Mouse (Mus musculus): Measurements from ENCODE around the gene Edc4.
"Not testable (repeated sequence)": the region's sequence is repeated elsewhere in the genome, so short reads cannot be mapped to it uniquely, and the experiment has no call there.

Edc4 gene

DNA sequence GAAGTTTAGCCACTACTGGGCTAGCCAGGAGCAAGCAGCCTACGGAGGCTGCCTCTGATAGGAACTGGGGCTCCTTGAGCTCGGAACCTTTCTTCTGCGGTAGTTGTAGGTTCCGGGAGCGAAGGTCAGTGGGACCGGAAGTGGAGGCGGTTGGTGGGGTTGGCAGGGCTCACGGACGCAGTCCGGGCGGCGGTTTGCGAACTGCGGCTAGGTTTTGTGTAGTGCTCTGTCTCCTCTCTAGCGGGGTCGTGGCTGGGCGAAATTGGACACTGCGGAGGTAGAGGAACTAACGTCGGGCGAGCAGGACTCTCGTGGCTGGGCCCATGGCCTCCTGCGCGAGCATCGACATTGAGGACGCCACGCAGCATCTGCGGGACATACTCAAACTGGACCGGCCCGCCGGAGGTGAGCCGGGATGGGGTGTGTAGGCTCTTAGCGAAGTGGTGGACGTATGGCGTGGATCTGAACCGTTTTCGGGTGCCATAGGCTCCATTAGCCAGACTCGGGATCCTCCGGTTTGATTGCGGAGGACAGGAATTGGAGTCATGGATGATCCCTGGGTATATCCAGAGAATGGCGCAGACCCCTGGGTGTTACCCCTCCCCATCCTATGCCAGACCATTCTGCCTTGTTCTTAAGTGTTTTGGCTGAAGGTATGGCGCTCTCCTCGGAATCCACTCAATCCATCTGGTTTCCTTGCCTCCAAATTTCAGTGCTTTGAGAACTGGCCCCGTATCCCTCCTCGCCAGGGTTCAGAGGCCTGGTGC is at the start of gene Edc4:
Edc4 (plus strand) TSS at position 128 of the 767 bp plus-strand sequence.
- in situ Hi-C loops (cut with MboI; ENCODE audit: low pct_unique_long_range_greater_than_20kb in 1 of 2, low sequenced_read_pairs in 2 of 2, unreplicated experiment in 1 of 2), result no loop called here

DNA sequence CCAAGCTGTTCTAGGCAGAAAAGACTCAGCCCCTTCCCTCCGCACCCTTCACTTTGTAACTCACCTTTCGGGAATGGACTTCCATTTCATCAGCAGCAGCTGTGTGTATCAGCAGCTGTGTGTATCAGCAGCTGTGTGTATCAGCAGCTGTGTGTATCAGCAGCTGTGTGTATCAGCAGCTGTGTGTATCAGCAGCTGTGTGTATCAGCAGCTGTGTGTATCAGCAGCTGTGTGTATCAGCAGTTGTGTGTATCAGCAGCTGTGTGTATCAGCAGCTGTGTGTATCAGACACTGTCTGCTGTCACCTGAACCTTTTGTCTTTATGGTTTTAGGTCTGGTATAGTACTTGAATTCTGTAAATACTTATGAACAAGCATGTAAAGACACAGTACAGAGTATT is 46.9 kb upstream of the Edc4 start:
- in situ Hi-C loops (cut with MboI; ENCODE audit: low pct_unique_long_range_greater_than_20kb in 1 of 2, low sequenced_read_pairs in 2 of 2, unreplicated experiment in 1 of 2), result not testable (repeated sequence)

DNA sequence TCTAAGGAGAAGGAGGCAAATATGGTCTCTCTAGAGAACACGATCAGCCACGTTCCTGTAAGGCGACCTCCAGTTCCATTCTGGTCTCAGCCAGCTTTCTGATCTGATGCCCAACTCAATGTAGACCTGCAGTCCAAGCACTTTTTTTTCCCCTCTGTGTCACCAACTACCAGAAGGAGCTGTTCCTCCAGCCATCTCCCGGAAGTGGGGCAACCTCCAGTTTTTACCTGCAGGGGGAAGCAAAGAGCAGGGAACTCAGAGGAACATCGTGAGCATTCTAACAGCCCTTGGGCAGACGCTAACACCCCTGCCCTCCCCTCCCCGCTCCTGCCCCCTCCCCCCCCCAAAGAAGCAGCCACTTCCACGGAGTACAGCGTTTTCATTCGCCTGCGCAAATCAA is 45.4 kb upstream of the Edc4 start:
- in situ Hi-C loops (cut with MboI; ENCODE audit: low pct_unique_long_range_greater_than_20kb in 1 of 2, low sequenced_read_pairs in 2 of 2, unreplicated experiment in 1 of 2), result no loop called here

DNA sequence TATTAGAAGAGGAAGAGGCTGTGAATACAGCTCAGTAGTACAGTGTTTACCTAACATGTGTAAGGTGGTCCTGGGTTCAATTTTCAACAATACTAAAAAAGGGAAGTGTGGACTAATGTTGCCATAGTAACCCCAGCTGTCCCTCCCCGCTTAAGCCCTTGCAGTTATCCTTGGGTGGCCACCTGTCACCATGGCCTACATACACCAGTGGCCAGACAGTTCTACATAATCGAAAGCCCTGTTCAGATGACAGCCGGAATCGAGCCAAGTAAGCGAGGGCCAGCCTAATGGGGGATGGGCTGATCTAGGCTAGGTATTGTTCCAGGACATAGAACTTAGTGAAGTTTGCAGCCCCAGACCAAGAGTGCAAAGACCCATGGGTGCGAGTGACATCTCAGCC is 43.7 kb upstream of the Edc4 start:
- in situ Hi-C loops (cut with MboI; ENCODE audit: low pct_unique_long_range_greater_than_20kb in 1 of 2, low sequenced_read_pairs in 2 of 2, unreplicated experiment in 1 of 2), result no loop called here

DNA sequence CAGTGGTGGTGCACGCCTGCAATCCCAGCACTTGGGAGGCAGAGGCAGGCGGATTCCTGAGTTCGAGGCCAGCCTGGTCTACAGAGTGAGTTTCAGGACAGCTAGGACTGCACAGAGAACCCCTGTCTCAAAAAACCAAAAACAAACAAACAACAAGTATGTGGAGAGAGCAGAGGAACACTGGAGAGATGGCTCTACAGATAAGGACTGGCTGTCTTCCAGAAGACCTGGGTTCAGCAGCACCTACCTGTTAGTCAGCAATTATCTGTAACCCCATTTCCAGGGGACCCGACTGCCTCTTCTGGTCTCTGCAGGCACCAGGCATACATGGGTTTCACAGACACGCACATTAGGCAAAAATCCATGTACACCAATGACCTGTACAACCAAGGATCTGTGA is 41.5 kb upstream of the Edc4 start:
- in situ Hi-C loops (cut with MboI; ENCODE audit: low pct_unique_long_range_greater_than_20kb in 1 of 2, low sequenced_read_pairs in 2 of 2, unreplicated experiment in 1 of 2), result no loop called here

DNA sequence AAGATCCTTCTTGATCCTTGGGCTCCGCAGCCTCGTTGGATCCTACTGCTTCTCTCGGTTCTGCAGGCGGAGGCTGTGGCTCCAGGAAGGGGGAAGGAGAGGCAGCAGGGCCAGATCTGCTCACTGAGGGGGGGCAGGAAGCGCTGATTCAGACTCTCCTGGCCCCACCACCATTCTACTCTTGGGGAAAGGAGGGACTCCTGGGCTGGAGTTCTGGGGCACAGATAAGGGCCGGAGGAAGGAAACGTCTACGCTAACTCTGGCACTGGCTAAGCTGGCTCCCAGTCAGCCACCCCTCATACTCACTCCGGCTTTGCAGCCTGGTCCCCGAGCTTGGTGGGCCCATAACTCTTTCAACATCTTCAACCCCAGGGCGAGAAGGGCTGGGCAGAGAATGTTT is 34.0 kb upstream of the Edc4 start:
- in situ Hi-C loops (cut with MboI; ENCODE audit: low pct_unique_long_range_greater_than_20kb in 1 of 2, low sequenced_read_pairs in 2 of 2, unreplicated experiment in 1 of 2), result no loop called here

DNA sequence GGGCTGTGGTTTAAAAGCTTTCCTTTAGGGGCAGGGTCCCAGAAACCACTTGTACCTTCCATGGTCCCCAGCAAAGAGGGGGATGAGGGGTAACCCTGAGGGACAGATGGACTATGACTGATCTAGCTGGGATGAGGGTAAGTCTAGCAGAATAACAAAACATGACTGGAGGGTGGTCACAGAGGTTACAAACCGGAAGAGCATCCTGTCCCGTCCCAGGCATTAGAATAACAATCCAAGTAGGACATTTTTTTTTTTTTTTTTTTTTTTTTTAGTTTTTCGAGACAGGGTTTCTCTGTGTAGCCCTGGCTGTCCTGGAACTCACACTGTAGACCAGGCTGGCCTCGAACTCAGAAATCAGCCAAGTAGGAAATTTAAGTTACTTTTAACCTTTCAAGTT is 30.7 kb upstream of the Edc4 start:
- in situ Hi-C loops (cut with MboI; ENCODE audit: low pct_unique_long_range_greater_than_20kb in 1 of 2, low sequenced_read_pairs in 2 of 2, unreplicated experiment in 1 of 2), result no loop called here

DNA sequence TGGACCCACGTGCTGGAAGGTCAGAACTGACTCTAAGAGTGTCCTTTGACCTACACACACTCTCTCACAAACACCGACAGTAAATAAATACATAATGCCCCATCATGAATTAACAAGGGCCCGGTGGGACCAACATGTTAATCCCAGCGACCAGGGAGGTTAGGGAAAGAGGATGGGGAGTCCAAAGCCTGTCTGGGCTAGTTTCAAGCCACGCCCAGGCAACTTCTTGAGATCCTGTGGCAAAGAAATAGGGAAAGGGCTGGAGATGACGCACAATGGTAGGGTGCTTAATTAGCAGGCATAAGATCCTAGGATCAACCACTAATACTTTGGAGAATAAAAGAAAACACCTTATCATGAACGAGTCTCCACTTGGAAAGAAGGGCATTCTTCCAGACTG is 30.1 kb upstream of the Edc4 start:
- in situ Hi-C loops (cut with MboI; ENCODE audit: low pct_unique_long_range_greater_than_20kb in 1 of 2, low sequenced_read_pairs in 2 of 2, unreplicated experiment in 1 of 2), result no loop called here

DNA sequence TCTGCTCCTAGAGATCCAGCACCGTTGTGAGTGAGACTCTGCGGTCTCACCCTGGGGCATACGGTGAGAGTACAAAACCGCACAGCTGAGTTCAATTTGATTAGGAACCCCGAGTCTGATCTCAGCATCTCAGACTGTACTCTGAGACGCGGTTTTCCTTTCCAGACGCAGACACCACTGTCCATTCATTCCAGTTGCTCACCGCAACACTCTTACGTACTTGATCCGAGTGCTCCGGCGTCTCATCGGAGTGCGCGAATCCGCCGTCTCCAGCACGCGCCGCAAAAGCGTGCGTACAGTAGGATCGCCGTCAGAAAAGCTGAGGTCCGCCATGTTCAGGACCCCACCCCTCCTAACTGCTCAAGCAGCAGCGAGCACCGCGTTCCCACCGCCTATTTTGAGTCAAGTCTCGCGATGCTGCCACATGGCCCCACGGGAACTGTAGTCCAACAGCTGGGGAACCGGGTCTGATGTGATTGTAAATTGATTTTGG is 29.0 kb upstream of the Edc4 start:
- in situ Hi-C loops (cut with MboI; ENCODE audit: low pct_unique_long_range_greater_than_20kb in 1 of 2, low sequenced_read_pairs in 2 of 2, unreplicated experiment in 1 of 2), result no loop called here

DNA sequence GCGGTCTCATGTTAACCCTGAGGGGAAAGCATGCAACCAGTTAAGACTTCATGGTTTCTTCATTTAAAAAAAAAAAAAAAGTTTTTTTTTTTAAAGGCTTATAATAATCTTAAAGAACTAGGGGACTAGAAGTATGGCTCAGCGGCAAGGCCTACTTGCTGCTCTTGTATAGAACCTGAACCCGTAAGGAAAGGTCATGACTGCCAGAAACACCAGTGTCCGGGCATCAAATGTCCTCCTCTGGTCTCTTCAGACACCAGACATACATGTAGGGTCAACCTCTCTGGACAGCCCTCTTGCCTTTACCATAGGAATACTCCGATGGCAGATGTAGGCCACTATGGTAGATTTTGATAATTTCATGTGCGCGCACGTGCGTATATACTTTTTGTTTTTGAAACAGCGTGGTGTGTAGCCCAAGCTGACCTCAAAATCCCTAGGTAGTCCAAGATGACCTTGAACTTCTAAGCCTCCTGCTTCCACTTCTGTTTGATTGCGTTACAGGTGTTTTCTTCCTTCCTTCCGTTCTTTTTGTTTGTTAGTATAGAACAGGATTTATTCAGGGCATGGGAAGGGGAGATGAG is 28.4 kb upstream of the Edc4 start:
- in situ Hi-C loops (cut with MboI; ENCODE audit: low pct_unique_long_range_greater_than_20kb in 1 of 2, low sequenced_read_pairs in 2 of 2, unreplicated experiment in 1 of 2), result no loop called here

DNA sequence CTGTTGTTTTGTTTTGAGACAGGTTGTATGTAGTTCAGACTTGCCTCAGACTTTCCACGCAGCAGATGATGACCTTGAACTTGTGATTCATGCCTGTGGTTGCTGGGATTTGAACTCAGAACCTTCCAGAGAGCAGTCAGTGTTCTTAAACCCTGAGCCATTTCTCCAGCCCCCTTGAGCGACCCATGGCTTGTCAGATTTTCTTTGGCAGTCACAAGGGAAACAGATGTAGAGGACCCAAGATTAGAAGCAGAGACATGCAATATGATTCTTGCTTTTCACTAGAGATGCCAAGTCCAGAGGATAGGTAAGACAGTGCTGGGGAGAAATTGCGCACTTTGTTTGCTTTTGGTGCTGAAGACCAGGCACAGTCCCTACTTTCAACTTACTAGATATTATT is 27.5 kb upstream of the Edc4 start, which contains the start of gene Cenpt:
Cenpt (minus strand) TSS at position 101 of the 400 bp plus-strand sequence.
- in situ Hi-C loops (cut with MboI; ENCODE audit: low pct_unique_long_range_greater_than_20kb in 1 of 2, low sequenced_read_pairs in 2 of 2, unreplicated experiment in 1 of 2), result no loop called here

DNA sequence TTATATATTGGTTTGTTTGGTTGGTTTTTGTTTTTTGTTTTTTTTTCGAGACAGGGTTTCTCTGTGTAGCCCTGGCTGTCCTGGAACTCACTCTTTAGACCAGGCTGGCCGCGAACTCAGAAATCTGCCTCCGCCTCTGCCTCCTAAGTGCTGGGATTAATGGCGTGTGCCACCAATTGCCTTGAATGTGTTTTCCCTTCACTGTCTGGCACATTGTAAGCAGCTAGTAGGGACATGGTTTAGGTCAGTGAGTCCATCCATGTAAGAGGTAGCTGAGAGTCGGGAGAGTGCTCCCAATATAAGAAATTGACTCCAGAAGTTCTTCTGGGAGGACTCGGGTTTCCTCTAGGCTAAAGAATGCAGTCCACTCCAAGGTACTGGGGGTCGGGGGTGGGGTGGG is 26.4 kb upstream of the Edc4 start:
- in situ Hi-C loops (cut with MboI; ENCODE audit: low pct_unique_long_range_greater_than_20kb in 1 of 2, low sequenced_read_pairs in 2 of 2, unreplicated experiment in 1 of 2), result no loop called here

DNA sequence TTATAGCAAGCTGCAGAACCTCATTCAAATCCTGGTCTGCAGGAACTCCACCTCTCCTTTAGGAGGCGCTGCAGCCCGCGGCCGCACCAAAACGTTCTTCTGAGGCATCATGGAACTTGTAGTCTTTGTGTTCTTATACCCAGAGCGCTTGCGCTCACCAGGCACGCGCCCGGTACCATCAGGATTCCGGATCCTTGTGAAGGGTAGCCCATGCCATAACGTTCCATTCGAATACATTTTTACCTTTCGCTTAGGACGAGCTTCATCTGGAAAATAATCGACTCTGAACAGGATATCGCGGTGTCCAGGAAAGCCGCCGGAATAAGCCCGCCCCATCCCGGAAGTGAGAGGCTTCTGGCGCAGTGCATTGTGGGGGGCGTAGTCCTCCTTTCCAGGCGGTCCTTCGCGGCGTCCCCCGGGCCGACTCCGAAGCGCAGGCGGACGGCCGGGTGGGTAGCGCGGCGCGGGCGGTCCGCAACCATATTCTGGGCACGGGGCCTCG is 25.9 kb upstream of the Edc4 start, which contains the start of gene Thap11:
Thap11 (plus strand) TSS at position 418 of the 502 bp plus-strand sequence.
- in situ Hi-C loops (cut with MboI; ENCODE audit: low pct_unique_long_range_greater_than_20kb in 1 of 2, low sequenced_read_pairs in 2 of 2, unreplicated experiment in 1 of 2), result no loop called here

DNA sequence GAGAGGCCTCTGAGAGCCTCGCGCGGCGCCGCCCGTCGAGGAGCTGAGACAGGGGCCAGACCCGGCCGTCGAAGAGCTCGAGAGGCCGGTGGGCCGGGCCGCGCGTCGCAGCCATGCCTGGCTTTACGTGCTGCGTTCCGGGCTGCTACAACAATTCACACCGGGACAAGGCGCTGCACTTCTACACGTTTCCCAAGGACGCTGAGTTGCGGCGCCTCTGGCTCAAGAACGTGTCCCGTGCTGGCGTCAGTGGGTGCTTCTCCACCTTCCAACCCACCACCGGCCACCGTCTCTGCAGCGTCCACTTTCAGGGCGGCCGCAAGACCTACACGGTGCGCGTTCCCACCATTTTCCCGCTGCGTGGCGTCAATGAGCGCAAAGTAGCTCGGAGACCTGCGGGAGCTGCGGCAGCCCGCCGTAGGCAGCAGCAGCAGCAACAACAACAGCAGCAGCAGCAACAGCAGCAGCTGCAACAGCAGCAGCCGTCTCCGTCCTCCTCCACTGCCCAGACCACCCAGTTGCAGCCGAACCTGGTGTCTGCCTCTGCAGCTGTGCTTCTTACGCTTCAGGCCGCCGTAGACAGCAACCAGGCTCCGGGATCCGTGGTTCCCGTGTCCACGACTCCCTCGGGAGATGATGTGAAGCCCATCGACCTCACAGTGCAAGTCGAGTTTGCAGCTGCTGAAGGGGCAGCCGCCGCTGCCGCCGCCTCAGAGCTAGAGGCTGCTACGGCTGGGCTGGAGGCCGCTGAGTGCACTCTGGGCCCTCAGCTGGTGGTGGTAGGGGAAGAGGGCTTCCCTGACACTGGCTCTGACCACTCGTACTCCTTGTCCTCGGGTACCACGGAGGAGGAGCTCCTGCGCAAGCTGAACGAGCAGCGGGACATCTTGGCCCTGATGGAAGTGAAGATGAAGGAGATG is 25.2 kb upstream of the Edc4 start:
- in situ Hi-C loops (cut with MboI; ENCODE audit: low pct_unique_long_range_greater_than_20kb in 1 of 2, low sequenced_read_pairs in 2 of 2, unreplicated experiment in 1 of 2), result no loop called here

DNA sequence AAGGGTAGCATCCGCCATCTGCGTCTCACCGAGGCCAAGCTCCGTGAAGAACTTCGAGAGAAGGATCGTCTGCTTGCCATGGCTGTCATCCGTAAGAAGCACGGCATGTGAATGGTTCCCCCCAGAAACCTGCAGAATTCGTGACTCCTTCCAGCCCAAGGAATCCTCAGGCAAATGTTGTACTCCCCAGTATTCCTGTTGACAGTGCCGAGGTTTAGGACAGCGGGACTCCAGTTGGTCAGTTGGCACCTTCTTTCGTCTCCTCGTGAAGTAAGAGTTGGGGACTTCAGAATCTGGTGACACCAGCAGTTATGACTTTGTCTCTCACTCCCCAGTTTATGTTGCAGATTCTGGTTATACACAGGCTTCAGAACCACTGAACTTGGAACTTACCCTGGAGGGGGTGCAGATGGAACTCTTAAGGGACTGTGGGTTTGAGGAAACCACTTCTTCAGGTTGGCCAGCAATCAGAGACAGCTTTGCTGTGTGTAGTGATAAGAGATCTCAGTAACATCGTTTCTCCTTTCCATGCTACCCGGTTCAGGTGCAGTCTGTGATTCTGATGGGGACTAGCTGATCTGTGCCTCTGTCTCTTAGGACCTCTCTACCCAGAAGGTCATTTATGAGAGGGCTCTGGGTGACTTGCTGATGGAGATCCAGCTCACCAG is 24.4 kb upstream of the Edc4 start:
- in situ Hi-C loops (cut with MboI; ENCODE audit: low pct_unique_long_range_greater_than_20kb in 1 of 2, low sequenced_read_pairs in 2 of 2, unreplicated experiment in 1 of 2), result no loop called here

DNA sequence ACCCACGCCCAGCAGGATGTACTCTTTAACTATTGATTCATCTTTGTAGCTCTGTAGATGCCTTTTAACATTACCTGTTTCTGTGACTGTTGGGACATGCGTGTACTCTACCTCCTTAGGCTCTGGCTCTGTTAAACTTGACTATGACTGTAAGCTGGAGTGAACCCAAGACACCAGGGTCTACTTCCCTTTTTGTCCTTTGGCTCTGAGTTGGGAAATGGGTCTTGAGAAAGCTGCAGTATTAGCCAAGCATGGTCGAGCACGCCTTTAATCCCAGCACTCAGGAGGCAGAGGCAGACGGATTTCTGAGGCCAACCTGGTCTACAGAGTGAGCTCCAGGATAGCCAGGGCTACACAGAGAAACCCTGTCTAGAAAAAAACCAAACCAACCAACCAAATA is 22.2 kb upstream of the Edc4 start:
- in situ Hi-C loops (cut with MboI; ENCODE audit: low pct_unique_long_range_greater_than_20kb in 1 of 2, low sequenced_read_pairs in 2 of 2, unreplicated experiment in 1 of 2), result no loop called here

DNA sequence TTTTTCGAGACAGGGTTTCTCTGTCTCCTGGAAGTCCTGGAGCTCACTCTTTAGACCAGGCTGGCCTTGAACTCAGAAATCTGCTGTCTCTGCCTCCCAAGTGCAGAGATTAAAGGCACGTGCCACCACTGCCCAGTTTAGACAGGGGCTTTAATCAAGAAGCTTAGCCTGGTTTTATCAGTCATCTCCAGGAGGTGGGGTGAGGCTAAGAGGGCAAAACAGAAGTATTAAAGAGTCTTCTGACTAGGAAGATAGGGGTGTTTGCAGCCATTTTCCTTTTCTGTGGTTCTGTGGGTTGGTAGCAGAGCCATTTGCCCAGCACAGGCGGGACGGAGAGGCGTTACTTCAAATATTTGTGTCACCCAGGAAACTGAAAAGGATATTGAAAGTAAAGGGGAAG is 21.4 kb upstream of the Edc4 start:
- in situ Hi-C loops (cut with MboI; ENCODE audit: low pct_unique_long_range_greater_than_20kb in 1 of 2, low sequenced_read_pairs in 2 of 2, unreplicated experiment in 1 of 2), result no loop called here

DNA sequence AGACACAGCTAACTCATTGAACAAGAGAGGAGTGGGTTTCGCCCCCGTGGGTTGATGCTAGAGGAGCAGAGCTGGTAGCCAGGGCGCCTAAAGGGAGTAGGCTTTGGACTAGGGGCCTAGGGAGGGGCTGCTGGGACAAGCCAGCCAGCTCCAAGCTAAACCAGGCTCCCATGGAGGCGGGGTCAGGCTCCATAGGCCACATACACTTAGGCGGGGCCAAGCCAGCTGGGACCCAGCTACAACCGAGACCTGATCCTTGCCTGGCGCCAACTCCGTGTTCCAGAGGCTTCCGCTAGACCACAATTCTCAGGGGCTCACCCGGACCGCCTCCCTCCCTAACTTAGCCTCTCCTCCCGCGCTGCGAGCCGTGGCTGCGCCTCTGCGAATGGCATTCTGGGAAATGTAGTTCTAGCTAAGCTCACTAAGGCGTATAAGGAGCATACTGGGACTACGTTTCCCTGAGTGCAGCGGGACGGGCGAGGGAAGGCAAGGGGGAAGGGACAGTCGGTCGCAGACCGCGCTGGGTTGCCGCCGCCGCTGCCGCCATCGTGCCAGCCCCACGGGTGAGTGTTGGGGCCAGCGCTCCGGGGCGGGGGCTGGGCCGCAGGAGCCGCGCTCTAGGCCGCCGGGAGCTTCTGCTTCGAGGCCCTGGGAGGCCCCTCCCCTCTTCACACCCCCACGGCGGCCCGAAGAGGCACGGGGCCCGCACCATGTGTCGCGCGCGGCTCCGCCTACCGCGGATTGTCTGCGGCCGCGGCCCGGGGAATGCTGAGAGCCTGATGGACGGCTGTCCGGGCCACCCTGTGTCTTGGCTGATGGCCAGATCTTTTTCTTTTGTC is 20.3 kb upstream of the Edc4 start, which contains the start of gene Nutf2:
Nutf2 (plus strand) TSS at position 438 of the 839 bp plus-strand sequence.
- in situ Hi-C loops (cut with MboI; ENCODE audit: low pct_unique_long_range_greater_than_20kb in 1 of 2, low sequenced_read_pairs in 2 of 2, unreplicated experiment in 1 of 2), result no loop called here

Measured in mouse embryonic stem cell (cell line).